In genomic region chr13:69394544-69394943, GRCm38 (mm10) we compare ENCODE assay signal across 13 mouse cellular contexts.
"Had no signal": no experiment of that assay in that cellular context is flagged by ENCODE, and none has a peak within 500 bp of the region (broad histone marks: within the 10 kb centered on the region; RNA-seq: fewer than 3 reads in every experiment).

No protein-coding gene starts in this region.

- ATAC-seq: midbrain, embryonic 13.5 days; midbrain, embryonic 15.5 days had no signal

- H3K27me3 ChIP-seq: megakaryocyte, embryonic 14.5 days; midbrain, embryonic 13.5 days; midbrain, embryonic 15.5 days; neural tube, embryonic 12.5 days had no signal

- DNase-seq: lung, embryonic 14.5 days; lung, postnatal 10 days; lung, postnatal 4 days; right cerebral cortex, postnatal 14 days; thymus, adult 18-20 months; thymus, postnatal 14 days; thymus, postnatal 36 days had no signal

- H3K9me3 ChIP-seq: midbrain, embryonic 13.5 days; midbrain, embryonic 15.5 days; neural tube, embryonic 12.5 days had no signal

- H3K4me2 ChIP-seq: lung, embryonic 14.5 days; midbrain, embryonic 11.5 days; midbrain, embryonic 13.5 days; midbrain, embryonic 15.5 days; neural tube, embryonic 12.5 days had no signal

- H3K4me3 ChIP-seq: megakaryocyte, embryonic 14.5 days; midbrain, embryonic 13.5 days; midbrain, embryonic 15.5 days; neural tube, embryonic 12.5 days had no signal

- H3K9ac ChIP-seq: liver, embryonic 14.5 days; lung, embryonic 14.5 days; midbrain, embryonic 13.5 days; midbrain, embryonic 15.5 days; neural tube, embryonic 12.5 days had no signal

- H3K36me3 ChIP-seq: midbrain, embryonic 13.5 days; midbrain, embryonic 15.5 days; neural tube, embryonic 12.5 days had no signal

- H3K27ac ChIP-seq: liver, embryonic 14.5 days; midbrain, embryonic 13.5 days; midbrain, embryonic 15.5 days; neural tube, embryonic 12.5 days had no signal

- H3K4me1 ChIP-seq: megakaryocyte, embryonic 14.5 days; midbrain, embryonic 13.5 days; midbrain, embryonic 15.5 days; neural tube, embryonic 12.5 days had no signal
